Mouse (Mus musculus) heart, adult 10 weeks (tissue): ENCODE measurements around the gene Adcyap1r1. TPM values are rescaled to one million over a fixed set of nuclear protein-coding genes. Genes with fewer than 3 reads are reported as not detected.

Source experiments
- polyA plus RNA-seq: library from polyadenylated mRNA; stranded (reverse); fragments of 350-450 nt; fragmentation: Illumina TruSeq; extraction: RNeasy Lipid Tissue Mini Kit (QIAGEN cat#74804); gene quantifications from one replicate; pipeline ENCODE4 v1.2.3, GENCODE M21; 2014; ENCODE audit warnings: low read depth, low replicate concordance

Adcyap1r1 gene
- 4.9 TPM for polyA plus RNA-seq

DNA sequence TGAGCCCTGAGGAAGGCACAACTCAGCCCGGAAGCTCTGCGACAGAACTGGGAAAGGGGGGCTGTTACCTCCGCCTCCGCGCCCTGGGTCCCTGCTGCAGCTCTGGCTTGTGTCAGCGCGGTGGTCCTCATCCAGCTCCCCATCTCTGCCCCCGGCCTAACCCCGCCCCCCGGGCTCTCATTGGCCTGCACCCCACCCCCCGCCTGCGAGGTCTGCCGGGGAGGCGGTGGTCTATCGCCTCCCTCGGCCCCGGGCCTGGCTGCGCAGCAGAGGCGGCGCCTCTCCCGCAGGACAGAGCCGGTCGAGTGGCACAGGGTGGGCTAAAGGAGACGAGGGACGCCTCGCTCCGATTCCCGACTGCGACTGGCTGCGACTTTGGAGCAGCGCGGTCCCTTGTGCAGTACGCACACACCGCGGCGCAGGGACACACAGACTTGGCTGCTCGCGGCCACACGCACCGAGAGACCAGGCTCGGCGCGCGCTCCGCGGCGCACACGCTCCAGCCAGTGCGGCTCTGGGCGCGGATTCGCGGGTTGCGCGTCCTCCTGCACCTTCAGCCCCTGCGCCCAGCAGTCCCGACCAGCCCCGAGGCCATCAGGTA is at the start of gene Adcyap1r1:
Gene Adcyap1r1 (plus strand): TSS at position 208 of the 601 bp plus-strand sequence.

Other genes starting within 250 kb of the Adcyap1r1 start
- 4.3 TPM for gene Mindy4, start 248.6 kb upstream of the Adcyap1r1 start, polyA plus RNA-seq
- 287 TPM for gene Aqp1, start 115.5 kb upstream of the Adcyap1r1 start, polyA plus RNA-seq
- gene Ghrhr, start 75.7 kb upstream of the Adcyap1r1 start, polyA plus RNA-seq = not detected
- not detected for gene Neurod6, start 229.3 kb downstream of the Adcyap1r1 start, polyA plus RNA-seq